Mouse (Mus musculus): ENCODE measurements around the gene Iqcg.
A peak's percentile ranks its signal among the peaks of the same experiment; 100 is the strongest.
"Not testable (repeated sequence)": the region's sequence is repeated elsewhere in the genome, so short reads cannot be mapped to it uniquely, and the experiment has no call there.

The Iqcg gene

GRCm38 (mm10) chr16:33056095-33056785, at the start of gene Iqcg, which contains the start of gene Rpl35a:
Gene Iqcg (minus strand): TSS chr16:33056218.
Gene Rpl35a (plus strand): TSS chr16:33056453.
- DNase-seq = peak; percentile 94

DNA sequence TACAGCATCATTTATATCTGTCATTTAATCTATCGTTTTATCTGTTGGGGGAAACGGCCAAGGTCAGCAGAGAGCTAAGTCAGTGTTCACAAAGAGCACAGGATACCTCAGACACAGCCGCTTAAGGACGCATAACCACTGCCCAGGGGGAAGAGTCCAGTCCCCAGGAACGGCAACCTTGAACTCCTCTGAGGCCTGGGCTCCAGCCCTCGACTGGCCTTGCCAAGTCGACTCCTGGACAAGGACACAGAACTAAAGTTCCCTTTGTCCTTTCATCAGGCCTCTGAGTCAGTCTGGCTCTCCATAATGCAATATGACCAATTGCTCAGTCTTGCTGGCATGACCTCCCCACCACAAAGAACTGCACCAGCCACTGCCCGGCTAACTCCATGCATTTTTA, 29.6 kb upstream of the Iqcg start:
- DNase-seq = no peak

- no peak for DNase-seq
These were observed 28.0 kb upstream of the Iqcg start for GRCm38 (mm10) chr16:33083996-33084395.

GRCm38 (mm10) chr16:33082951-33083350, 26.9 kb upstream of the Iqcg start:
- DNase-seq = no peak

DNA sequence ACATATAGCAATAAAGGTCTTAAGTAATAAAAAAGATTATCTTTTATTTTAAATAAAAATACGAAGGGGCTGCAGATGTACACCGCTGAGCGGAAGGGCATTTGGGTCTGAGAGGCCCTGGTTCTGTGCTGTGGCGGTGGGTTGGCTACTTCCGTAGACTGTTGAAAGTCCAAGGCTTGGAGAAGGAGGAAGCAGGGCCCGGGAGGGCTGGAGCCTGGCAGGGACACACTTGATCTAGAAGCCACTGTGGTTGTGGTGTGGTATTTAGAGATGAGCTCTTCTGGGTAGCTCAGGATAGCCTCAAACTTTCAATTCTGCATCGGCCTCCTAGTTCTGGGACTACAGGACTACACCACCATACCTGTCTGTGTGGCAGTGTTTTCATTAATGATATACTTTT, 24.0 kb upstream of the Iqcg start:
- no peak for DNase-seq

GRCm38 (mm10) chr16:33077069-33077627, 21.1 kb upstream of the Iqcg start:
- no peak for DNase-seq

- no peak for DNase-seq
These were observed 20.1 kb upstream of the Iqcg start for GRCm38 (mm10) chr16:33076078-33076477.

GRCm38 (mm10) chr16:33074967-33075366, 18.9 kb upstream of the Iqcg start:
- no peak for DNase-seq

GRCm38 (mm10) chr16:33072871-33073557, 17.0 kb upstream of the Iqcg start:
- peak; percentile 34 for DNase-seq

DNA sequence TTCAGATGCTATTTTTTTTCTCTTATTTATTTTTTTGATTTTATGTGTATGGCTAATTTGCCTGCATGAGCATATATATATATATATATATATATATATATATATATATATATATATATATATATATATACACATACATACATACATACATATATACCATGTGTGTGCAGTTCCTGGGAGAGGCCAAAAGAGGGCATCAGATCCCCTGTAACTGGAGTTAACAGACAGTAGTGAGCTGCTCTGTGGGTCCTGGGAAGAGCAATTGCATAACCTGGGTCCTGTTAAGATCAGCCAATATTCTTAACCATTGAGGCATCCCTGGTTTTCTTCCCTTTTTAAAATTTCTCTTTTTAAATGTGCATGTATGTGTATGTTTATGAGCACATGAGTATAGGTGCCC, 14.9 kb upstream of the Iqcg start:
- DNase-seq = no peak

GRCm38 (mm10) chr16:33064636-33065035, 8.6 kb upstream of the Iqcg start:
- DNase-seq = no peak

- DNase-seq = no peak
These were observed 7.2 kb upstream of the Iqcg start for GRCm38 (mm10) chr16:33063267-33063666.

GRCm38 (mm10) chr16:33062682-33063131, 6.7 kb upstream of the Iqcg start:
- peak; percentile 55 for DNase-seq

DNA sequence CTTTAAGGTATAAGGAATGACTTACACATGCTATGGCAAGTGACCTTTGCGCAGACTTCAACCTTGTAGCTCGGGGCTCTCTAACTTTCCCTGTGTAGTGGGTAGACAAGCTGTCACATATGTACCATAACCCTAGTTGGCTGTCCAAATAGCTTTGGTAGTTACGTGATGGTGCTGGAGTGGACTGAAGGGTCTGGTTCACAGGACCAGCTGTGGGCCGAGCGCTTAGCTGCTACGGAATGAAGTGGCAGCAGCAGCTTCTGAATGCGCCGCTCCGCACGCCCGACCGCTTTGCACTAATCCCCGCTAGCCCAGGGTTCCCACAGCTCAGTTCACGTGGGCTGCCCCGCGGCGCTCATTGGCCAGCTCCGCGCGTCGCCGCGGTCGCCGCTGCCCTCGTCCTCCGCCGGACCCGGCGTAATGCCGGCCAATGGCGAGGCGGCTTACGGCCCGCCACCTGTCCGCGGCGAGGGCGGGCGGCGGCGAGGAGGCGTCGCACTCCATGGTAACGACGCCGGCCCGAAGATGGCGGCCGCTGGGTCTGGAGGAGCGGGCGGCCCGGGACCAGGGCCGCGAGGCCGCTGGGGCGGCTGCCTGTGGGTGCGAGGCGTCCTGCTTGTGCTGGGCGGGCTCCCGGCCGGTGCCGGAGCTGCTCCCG, 6.1 kb upstream of the Iqcg start, which contains the start of gene Lmln:
TSS of gene Lmln (plus strand) at position 498 of the 658 bp plus-strand sequence.
- peak; percentile 72 for DNase-seq

DNA sequence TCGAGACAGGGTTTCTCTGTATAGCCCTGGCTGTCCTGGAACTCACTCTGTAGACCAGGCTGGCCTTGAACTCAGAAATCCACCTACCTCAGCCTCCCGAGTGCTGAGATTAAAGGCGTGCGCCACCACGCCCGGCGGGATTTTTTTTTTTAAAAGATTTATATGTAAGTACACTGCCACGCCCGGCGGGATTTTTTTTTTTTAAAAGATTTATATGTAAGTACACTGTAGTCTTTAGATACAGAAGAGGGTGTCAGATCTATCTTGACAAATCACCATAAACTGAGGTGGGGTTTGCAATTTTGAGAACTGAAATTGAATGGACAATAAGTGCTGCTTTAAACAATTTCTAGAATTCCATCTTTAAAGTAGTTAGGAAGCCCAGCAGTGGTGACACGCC, 5.4 kb upstream of the Iqcg start:
- no peak for DNase-seq

GRCm38 (mm10) chr16:33060926-33061325, 4.9 kb upstream of the Iqcg start:
- DNase-seq = no peak

DNA sequence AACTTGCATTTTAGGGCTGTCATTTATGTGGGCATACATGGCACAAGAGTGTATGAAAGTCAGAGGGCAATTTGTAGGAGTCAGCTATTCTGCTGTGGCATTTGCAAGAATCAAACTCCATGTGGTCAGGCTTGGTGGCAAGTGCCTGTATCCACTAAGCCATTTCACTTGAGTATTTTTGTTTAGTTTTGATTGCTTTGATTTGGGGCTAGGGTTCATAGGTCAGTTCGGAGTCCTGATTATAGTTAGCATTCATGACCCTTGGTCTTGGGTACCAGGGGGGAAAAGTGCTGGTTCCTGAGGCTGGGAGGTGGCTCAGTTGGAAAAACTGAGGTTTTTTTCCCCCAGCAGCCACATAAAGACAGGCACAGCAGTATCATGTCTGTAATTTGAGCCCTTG, 3.5 kb upstream of the Iqcg start:
- DNase-seq = no peak

DNA sequence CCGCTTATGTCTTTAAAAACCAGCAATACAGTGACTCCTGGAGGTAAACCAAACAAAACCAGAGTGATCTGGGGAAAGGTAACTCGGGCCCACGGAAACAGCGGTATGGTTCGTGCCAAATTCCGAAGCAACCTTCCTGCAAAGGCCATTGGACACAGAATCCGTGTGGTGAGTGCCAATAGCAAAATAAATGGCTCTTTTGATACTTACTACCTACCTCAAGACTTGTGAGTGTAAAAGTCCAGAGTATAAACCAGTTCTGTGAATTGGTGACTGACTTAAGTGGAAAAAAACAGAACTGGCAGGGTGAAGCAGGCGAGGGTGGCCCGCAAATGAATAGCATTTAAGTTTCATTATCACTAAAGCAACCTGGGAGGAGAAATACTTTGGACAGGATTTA, 2.6 kb upstream of the Iqcg start:
- DNase-seq = not testable (repeated sequence)

- no peak for DNase-seq
These were observed 2.0 kb upstream of the Iqcg start for GRCm38 (mm10) chr16:33058033-33058432.

DNA sequence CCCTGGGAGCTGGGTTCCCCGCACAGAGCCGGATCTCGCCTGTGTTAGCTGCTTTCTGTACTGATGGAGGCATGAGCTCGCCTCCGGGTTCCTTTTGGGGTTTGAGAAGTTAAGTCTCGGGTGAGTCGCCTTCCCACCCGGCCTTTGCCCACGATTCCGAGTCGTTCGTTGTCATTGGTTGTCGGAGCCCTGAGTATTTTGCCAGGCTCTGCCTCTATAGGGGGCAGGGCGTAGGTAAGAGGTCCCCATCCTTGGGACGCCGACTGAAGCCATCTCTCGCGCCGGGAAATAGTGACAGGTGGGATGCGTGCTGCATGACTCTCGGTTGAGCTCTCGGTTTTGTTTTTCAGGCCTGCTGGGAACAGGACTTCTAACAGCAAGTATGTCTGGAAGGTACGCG, 768 bp upstream of the Iqcg start:
- no peak for DNase-seq

DNA sequence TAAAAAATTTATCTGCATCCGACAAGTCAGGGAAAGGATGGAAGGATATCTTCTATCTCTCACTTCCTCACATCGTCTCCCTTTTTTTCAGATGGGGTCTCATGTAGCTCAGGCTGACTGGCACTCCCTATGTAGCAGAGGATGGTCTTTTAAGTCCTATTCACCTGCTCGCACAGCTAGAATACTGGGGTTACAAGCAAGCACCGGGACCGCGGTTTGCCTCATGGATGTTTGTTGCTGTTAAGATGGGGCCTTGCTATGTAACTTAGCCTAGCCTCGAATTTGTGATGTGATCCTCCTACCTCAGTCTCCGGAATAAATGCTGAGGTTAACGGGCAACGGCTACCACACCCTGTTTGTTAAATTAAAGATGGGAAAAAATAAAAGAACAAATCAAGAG, 363 bp downstream of the Iqcg start:
- peak; percentile 24 for DNase-seq

- DNase-seq = not testable (repeated sequence)
These were observed 1.1 kb downstream of the Iqcg start for GRCm38 (mm10) chr16:33054927-33055326.

DNA sequence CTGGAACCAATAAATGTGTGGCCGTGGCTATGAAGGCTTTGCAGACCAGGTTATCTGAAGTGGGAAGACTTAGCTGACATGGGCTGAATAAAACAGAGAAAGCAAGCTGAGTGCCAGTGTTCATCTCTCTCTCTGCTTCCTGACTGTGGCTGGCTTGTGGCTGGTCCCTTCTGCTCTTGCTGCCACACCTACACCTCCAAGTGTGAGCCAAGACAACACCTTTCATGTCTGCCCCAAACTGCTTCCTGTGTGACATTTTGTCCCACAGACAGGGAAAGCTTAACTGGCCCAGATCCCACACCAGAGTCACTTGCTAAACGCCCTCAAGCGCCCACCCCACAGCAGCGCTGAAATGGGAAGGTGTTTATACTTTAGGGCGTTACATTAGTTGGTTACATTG, 2.9 kb downstream of the Iqcg start:
- no peak for DNase-seq

DNA sequence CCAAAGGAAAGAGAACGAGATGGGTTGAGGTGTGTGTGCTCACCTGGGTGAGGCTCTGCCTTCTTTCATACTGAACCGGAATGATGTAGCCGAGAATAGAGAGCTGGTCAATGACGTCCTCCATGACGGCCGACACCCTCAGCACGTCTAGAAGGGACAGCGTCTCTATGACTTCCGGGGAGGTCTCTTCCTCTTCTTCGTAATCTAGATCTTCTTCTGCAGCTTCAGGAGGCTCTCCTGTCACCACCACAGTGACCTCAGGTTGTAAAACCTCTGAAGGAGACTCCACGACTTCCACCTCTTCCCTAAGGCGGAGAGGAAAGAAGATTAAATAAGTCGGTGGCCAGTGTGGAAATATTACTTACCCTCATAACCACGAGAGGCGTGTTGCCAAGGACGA, 6.2 kb downstream of the Iqcg start:
- no peak for DNase-seq

All from thymus, postnatal 4 days (tissue).